In genomic region chr16:18833486-18833885, GRCm38 (mm10) we compare ENCODE assay signal across 21 mouse cellular contexts. TPM values are rescaled to one million over a fixed set of nuclear protein-coding genes. Genes with fewer than 3 reads are reported as not detected.
"Had no signal": no experiment of that assay in that cellular context is flagged by ENCODE, and none has a peak within 500 bp of the region (broad histone marks: within the 10 kb centered on the region; RNA-seq: fewer than 3 reads in every experiment).

No protein-coding gene starts in this region.

- H3K9ac ChIP-seq: kidney, embryonic 15.5 days; limb, embryonic 15.5 days; liver, embryonic 13.5 days; neural tube, embryonic 15.5 days had no signal

- H3K4me1 ChIP-seq: limb, embryonic 15.5 days had no signal

- H3K4me3 ChIP-seq: kidney, embryonic 15.5 days; limb, embryonic 15.5 days; liver, embryonic 13.5 days; midbrain, embryonic 10.5 days; myocyte; neural tube, embryonic 15.5 days had no signal

- ATAC-seq: lung, postnatal 0 days had no signal

- H3K4me2 ChIP-seq: kidney, embryonic 15.5 days; limb, embryonic 15.5 days; liver, embryonic 13.5 days; neural tube, embryonic 15.5 days had no signal

- H3K27me3 ChIP-seq: kidney, embryonic 15.5 days; limb, embryonic 15.5 days; liver, embryonic 13.5 days; neural tube, embryonic 15.5 days had no signal

- H3K27ac ChIP-seq: kidney, embryonic 15.5 days; limb, embryonic 15.5 days; liver, embryonic 13.5 days; midbrain, embryonic 10.5 days; neural tube, embryonic 15.5 days had no signal

- DNase-seq: kidney, adult 2 months; kidney, postnatal 36 days; liver, embryonic 13.5 days; lung, adult 18-20 months; lung, postnatal 4 days; right cerebral cortex, postnatal 4 days; spleen, adult 18-20 months; thymus, adult 2 months; thymus, postnatal 25 days had no signal

- H3K9me3 ChIP-seq: kidney, embryonic 15.5 days; limb, embryonic 15.5 days; liver, embryonic 13.5 days; midbrain, embryonic 10.5 days; neural tube, embryonic 15.5 days had no signal

RNA-seq across cellular contexts. Expression of gene Gm28539, which starts 2.9 kb away (rescaled TPM):
- total RNA-seq: megakaryocyte, adult 5-6 weeks had no signal
- polyA plus RNA-seq: intestine, embryonic 14.5 days; kidney, adult 2 months; kidney, embryonic 15.5 days; limb, embryonic 11.5 days; limb, embryonic 15.5 days; liver, embryonic 13.5 days; lung, postnatal 0 days; midbrain, embryonic 10.5 days; neural tube, embryonic 11.5 days; stomach, embryonic 14.5 days; testis, adult 2 months; thymus, adult 2 months had no signal
